Mouse (Mus musculus) ES-Bruce4 (cell line): ENCODE results near the gene Tex21. TPM values are rescaled to one million over a fixed set of nuclear protein-coding genes. Genes with fewer than 3 reads are reported as not detected.
A peak's percentile ranks its signal among the peaks of the same experiment; 100 is the strongest.

Source experiments
- H3K27ac ChIP-seq: 2 replicates; pipeline ENCODE4 v1.5.1; 2012; ENCODE audit warnings: low read length, inconsistent platforms; ENCODE audit not compliant: insufficient read depth
- H3K27me3 ChIP-seq: 2 replicates; pipeline ENCODE4 v1.6.1; 2012; ENCODE audit warnings: mild to moderate bottlenecking, low read length, inconsistent platforms; ENCODE audit not compliant: control insufficient read depth, poor library complexity, insufficient read depth, severe bottlenecking
- H3K36me3 ChIP-seq: 2 replicates; pipeline ENCODE4 v1.6.1; 2012; ENCODE audit warnings: inconsistent platforms, mild to moderate bottlenecking, low read length, moderate library complexity; ENCODE audit not compliant: control insufficient read depth, poor library complexity, insufficient read depth, severe bottlenecking
- H3K4me1 ChIP-seq: one replicate; pipeline ENCODE4 v1.8.1; 2011; ENCODE audit warnings: low read length; ENCODE audit not compliant: control insufficient read depth, insufficient read depth
- H3K4me3 ChIP-seq: 2 replicates; pipeline ENCODE4 v1.5.1; 2011; ENCODE audit warnings: low read depth, mild to moderate bottlenecking, low read length
- H3K9ac ChIP-seq: 2 replicates; pipeline ENCODE4 v1.6.1; 2012; ENCODE audit warnings: low read depth, mild to moderate bottlenecking, inconsistent platforms; ENCODE audit not compliant: poor library complexity, severe bottlenecking
- H3K9me3 ChIP-seq: replicated peaks from 2 replicates; pipeline ENCODE4 v1.6.1; 2012; ENCODE audit warnings: mild to moderate bottlenecking, low read length, inconsistent platforms; ENCODE audit not compliant: control insufficient read depth, poor library complexity, insufficient read depth, severe bottlenecking
- CTCF ChIP-seq: IDR thresholded peaks from one replicate; pipeline ENCODE4 v1.8.1; 2011; ENCODE audit warnings: low read depth, low read length
- EP300 ChIP-seq: IDR thresholded peaks from 2 replicates; pipeline ENCODE4 v1.6.1; 2011; ENCODE audit warnings: low read depth, low read length; ENCODE audit not compliant: insufficient read depth
- POLR2A ChIP-seq: IDR thresholded peaks from one replicate; pipeline ENCODE4 v1.8.1; 2011; ENCODE audit warnings: low read length; ENCODE audit not compliant: insufficient read depth
- polyA plus RNA-seq: library from polyadenylated mRNA; stranded (reverse); fragments of >200 nt; gene quantifications from 2 replicates; pipeline ENCODE4 v1.2.4, GENCODE M21; 2011; ENCODE audit warnings: low read depth; ENCODE audit not compliant: missing spikeins, insufficient read depth, insufficient read length

The Tex21 gene
- polyA plus RNA-seq, 1 experiment = 8.8 TPM

DNA sequence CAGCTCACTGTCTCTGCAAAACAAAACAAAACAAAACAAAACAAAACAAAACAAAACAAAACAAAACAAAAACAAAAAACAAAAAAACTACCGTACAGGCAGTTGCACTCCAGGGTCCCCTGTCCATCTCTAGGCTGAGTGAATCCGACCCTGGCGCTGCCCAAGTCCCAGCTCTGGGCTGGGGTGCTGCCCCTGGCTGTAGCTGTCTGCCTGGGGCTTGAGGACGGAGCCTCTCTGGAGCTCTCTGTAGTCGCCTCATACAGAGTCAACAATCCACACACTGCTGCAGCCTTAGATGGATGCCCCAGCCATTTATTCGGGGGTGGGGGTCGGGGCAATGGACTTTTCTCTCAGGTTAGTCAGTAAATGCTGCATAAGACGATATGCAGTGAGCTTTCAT, 49.5 kb downstream of the Tex21 start:
- Histone ChIP-seq H3K27me3 (no peaks in the 10 kb centered on the region), H3K4me3 (no peak overlapping the region), H3K27ac (no peak overlapping the region), H3K4me1 (no peaks in the 10 kb centered on the region), H3K9me3 (no peaks in the 10 kb centered on the region), H3K9ac (no peak overlapping the region), H3K36me3 (no peaks in the 10 kb centered on the region)
- no peak for TF ChIP-seq CTCF
- no peak for TF ChIP-seq POLR2A
- no peak for TF ChIP-seq EP300

DNA sequence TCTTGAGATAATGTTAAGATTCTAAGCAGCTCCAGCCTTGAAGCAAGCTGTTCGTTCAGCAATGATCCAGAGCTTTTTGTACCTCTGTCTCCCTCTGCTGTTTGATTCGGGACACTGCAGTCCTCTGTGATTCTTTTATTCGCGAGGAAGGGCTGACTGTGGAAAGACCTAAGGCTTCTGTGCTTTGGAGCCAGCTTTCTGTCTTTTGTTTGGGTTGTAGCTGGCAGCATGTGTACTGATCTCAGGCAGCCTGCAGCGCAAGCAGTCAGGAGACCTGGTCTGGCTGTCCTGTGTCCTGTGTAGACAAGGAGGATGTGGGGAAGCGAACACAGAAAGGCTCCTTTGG, 49.9 kb downstream of the Tex21 start:
- Histone ChIP-seq H3K4me3 (peak overlapping the region; percentile 16; the same call in 1 of the 2 replicates), H3K4me1 (no peaks in the 10 kb centered on the region), H3K36me3 (no peaks in the 10 kb centered on the region), H3K27ac (no peak overlapping the region), H3K9me3 (no peaks in the 10 kb centered on the region), H3K27me3 (no peaks in the 10 kb centered on the region), H3K9ac (peak overlapping the region; percentile 37; the same call in 1 of the 2 replicates)
- TF ChIP-seq POLR2A = no peak
- TF ChIP-seq EP300 = no peak
- no peak for TF ChIP-seq CTCF

DNA sequence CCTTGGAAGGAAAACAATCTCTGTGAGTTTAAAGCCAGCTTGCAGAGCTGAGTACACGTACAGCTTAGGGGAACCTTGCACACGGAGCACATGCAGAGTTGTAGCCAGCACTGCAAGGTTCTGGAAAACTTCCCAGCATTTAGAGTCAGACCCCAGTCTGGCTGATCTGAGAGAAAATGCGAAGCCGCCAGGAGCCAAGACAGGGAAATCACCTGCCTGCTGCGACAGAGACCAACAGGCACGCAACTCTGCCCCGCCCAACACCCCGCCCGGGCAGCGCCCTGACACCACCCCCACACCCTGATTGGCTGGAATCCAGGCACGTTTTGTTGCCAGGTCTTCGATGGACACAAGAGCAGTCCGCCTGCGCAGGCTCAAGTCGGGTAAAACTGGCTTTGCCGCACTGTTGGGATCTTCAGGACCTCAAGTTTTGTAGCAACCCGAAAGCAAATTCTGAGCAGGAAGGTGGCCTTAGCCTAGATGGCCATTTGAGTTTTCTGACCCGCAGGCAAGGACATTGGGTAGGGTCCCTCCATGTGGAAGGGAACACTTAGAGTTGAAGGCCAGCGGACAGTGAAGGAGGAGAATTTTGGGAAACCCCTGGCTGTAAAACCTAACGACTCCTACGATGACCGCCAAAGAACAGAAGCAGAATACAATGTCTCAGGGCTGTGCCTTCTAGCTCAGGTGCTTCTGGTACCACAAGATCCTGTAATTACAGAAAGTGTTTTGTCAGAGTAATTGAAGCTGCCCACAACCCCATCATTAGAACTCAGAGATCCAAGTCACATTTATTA, 50.4 kb downstream of the Tex21 start:
- Histone ChIP-seq H3K27me3 (no peaks in the 10 kb centered on the region), H3K9me3 (no peaks in the 10 kb centered on the region), H3K9ac (peak overlapping the region; percentile 37; the same call in 1 of the 2 replicates), H3K4me1 (no peaks in the 10 kb centered on the region), H3K36me3 (no peaks in the 10 kb centered on the region), H3K4me3 (peak overlapping the region; percentile 63), H3K27ac (peak overlapping the region; percentile 42; the same call in 1 of the 2 replicates)
- TF ChIP-seq CTCF = no peak
- peak; percentile 61 for TF ChIP-seq POLR2A
- TF ChIP-seq EP300 = peak; percentile 49; the same call in 1 of the 2 replicates

GRCm38 (mm10) chr12:76194526-76194925, 52.0 kb downstream of the Tex21 start:
- no peaks in the 10 kb centered on the region for H3K4me1 ChIP-seq
- H3K27ac ChIP-seq = no peak overlapping the region
- no peaks in the 10 kb centered on the region for H3K36me3 ChIP-seq
- no peaks in the 10 kb centered on the region for H3K9me3 ChIP-seq
- no peak overlapping the region for H3K4me3 ChIP-seq
- H3K9ac ChIP-seq = no peak overlapping the region
- no peaks in the 10 kb centered on the region for H3K27me3 ChIP-seq
- TF ChIP-seq EP300 (no peak), POLR2A (no peak), CTCF (no peak)

DNA sequence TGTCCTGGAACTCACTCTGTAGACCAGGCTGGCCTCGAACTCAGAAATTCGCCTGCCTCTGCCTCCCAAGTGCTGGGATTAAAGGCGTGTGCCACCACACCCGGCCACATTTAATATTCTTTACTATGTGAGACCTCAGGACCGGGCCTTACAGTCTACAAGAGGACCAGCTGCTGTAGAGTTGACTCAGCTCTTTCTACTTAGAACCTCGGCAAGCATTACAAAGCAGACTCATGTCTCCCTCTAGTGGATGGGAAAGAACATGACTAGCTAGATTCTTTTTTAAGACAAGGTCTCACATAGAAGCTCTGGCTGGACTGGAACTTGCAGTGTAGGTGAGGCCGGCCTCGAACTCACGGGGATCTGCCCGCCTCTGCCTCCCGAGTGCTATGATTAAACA, 55.6 kb downstream of the Tex21 start:
- Histone ChIP-seq H3K4me3 (no peak overlapping the region), H3K4me1 (no peaks in the 10 kb centered on the region), H3K9ac (no peak overlapping the region), H3K27ac (no peak overlapping the region), H3K9me3 (no peaks in the 10 kb centered on the region), H3K36me3 (no peaks in the 10 kb centered on the region), H3K27me3 (no peaks in the 10 kb centered on the region)
- peak; percentile 28 for TF ChIP-seq CTCF
- TF ChIP-seq POLR2A = no peak

- H3K27me3 ChIP-seq = no peaks in the 10 kb centered on the region
- H3K4me3 ChIP-seq = no peak overlapping the region
- H3K27ac ChIP-seq = no peak overlapping the region
- H3K9ac ChIP-seq = no peak overlapping the region
- H3K4me1 ChIP-seq = no peaks in the 10 kb centered on the region
- no peaks in the 10 kb centered on the region for H3K9me3 ChIP-seq
- TF ChIP-seq CTCF (peak; percentile 84), POLR2A (no peak)
- H3K36me3 ChIP-seq = no peaks in the 10 kb centered on the region
These were observed 58.7 kb downstream of the Tex21 start for GRCm38 (mm10) chr12:76187849-76188248.
